9 mouse cellular contexts compared by ENCODE assay signal in the genomic region with DNA sequence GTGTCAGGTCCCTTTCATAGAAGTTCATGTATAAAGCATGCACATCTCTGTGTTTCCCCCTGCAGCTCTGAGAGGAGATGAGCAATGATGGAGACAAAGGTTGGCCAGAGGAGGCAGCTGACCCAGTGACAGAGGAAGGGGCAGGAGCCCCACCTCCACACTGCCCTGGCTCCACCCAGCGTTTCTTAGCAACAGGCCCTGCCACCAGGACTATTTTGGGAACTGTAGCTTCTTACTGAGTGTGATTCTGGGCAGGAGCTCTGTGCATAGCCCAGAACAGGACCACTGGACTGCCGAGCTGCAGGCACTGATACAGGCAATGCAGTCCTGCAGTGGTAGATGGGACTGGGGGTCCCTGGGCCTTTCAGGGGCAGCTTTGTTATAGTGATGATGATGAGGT.
A peak's percentile ranks its signal among the peaks of the same experiment; 100 is the strongest.
DNase-seq lines count a peak whose midpoint lies in the region; ATAC-seq and TF ChIP-seq lines count a peak whose summit lies in the region.
"Had no signal": no experiment of that assay in that cellular context is flagged by ENCODE, and none has a peak within 500 bp of the region (broad histone marks: within the 10 kb centered on the region; RNA-seq: fewer than 3 reads in every experiment).

No protein-coding gene starts in this region.

- peak; percentile 26 for TF ChIP-seq CTCF in midbrain, postnatal 0 days (IDR thresholded peaks at IDR 0.05)

- no peak overlapping the region for H3K4me2 ChIP-seq in midbrain, postnatal 0 days (ENCODE audit: low read depth, low read length, poor library complexity, severe bottlenecking)
- no peak overlapping the region for H3K4me2 ChIP-seq in liver, embryonic 12.5 days

- peaks cover 23% of the 10 kb centered on the region for H3K4me1 ChIP-seq in hindbrain, embryonic 10.5 days (replicated peaks)
- H3K4me1 ChIP-seq in midbrain, postnatal 0 days (ENCODE audit: insufficient read depth, low read length) = no peaks in the 10 kb centered on the region; the same call in 1 of the 2 replicates
- no peaks in the 10 kb centered on the region for H3K4me1 ChIP-seq in liver, embryonic 12.5 days

- H3K27me3 ChIP-seq in hindbrain, embryonic 10.5 days (ENCODE audit: insufficient read depth, poor library complexity, severe bottlenecking) = 0 out of 2 replicates have a peak, but pooled peaks cover under 1% of the 10 kb centered on the region
- no peaks in the 10 kb centered on the region for H3K27me3 ChIP-seq in midbrain, postnatal 0 days (ENCODE audit: insufficient read depth, low read length)
- H3K27me3 ChIP-seq in liver, embryonic 12.5 days (replicated peaks) = no peaks in the 10 kb centered on the region

- 12% methylated on average over 2 of the region's 2 CpGs for WGBS in hindbrain, embryonic 10.5 days
- 13% methylated on average over 2 of the region's 2 CpGs for WGBS in midbrain, postnatal 0 days
- 27% methylated on average over 2 of the region's 2 CpGs for WGBS in liver, embryonic 12.5 days (ENCODE audit: insufficient replicate concordance)

- ATAC-seq in frontal cortex, adult (ENCODE audit: low TSS enrichment) = peak; percentile 60
- ATAC-seq in midbrain, postnatal 0 days (ENCODE audit: low FRiP score) = peak; percentile 50
- ATAC-seq in inflammation-experienced regulatory T-cells, adult 6 months = no peak
- ATAC-seq in liver, embryonic 12.5 days = no peak

- no peaks in the 10 kb centered on the region for H3K9me3 ChIP-seq in hindbrain, embryonic 10.5 days
- no peaks in the 10 kb centered on the region for H3K9me3 ChIP-seq in midbrain, postnatal 0 days (ENCODE audit: low read length)
- H3K9me3 ChIP-seq in liver, embryonic 12.5 days (replicated peaks) = no peaks in the 10 kb centered on the region

- no peaks in the 10 kb centered on the region for H3K36me3 ChIP-seq in hindbrain, embryonic 10.5 days
- H3K36me3 ChIP-seq in midbrain, postnatal 0 days (ENCODE audit: insufficient read depth, low read length) = peaks cover 16% of the 10 kb centered on the region
- no peaks in the 10 kb centered on the region for H3K36me3 ChIP-seq in liver, embryonic 12.5 days

- H3K4me3 ChIP-seq in hindbrain, embryonic 10.5 days = no peak overlapping the region
- no peak overlapping the region for H3K4me3 ChIP-seq in midbrain, postnatal 0 days (ENCODE audit: low read depth, low read length)
- no peak overlapping the region for H3K4me3 ChIP-seq in liver, embryonic 12.5 days

- no peak overlapping the region for H3K9ac ChIP-seq in midbrain, postnatal 0 days (replicated peaks; ENCODE audit: low read length, poor library complexity, severe bottlenecking)
- H3K9ac ChIP-seq in liver, embryonic 12.5 days = no peak overlapping the region

- H3K27ac ChIP-seq in hindbrain, embryonic 10.5 days = peak overlapping the region; percentile 54
- H3K27ac ChIP-seq in midbrain, postnatal 0 days (ENCODE audit: low read depth, low read length) = peak overlapping the region; percentile 33
- no peak overlapping the region for H3K27ac ChIP-seq in liver, embryonic 12.5 days

- DNase-seq in frontal cortex, postnatal 10 days (ENCODE audit: low spot score in 2 of 2) = no peak
- DNase-seq in cerebellum, postnatal 25 days = peak; percentile 56 to 65
- peak; percentile 35 for DNase-seq in hindbrain, embryonic 10.5 days (ENCODE audit: low spot score)
- DNase-seq in midbrain, postnatal 0 days (ENCODE audit: low spot score) = peak; percentile 53
- no peak for DNase-seq in c-Kit-positive CD71-positive TER-119-positive erythroid progenitor cells, embryonic 14.5 days (ENCODE audit: low spot score)
- DNase-seq: lung, postnatal 14 days had no signal

Comparison
In these comparisons a context has a peak if more than half of its experiments do, and no peak if none do; other contexts are left out.
1. ATAC-seq: peak in frontal cortex, adult (single experiment) and midbrain, postnatal 0 days (single experiment); none in inflammation-experienced regulatory T-cells, adult 6 months (single experiment) and liver, embryonic 12.5 days (single experiment).
2. DNase-seq: peak in cerebellum, postnatal 25 days (2 of 2), hindbrain, embryonic 10.5 days (single experiment) and midbrain, postnatal 0 days (single experiment); none in frontal cortex, postnatal 10 days (0 of 2) and c-Kit-positive CD71-positive TER-119-positive erythroid progenitor cells, embryonic 14.5 days (single experiment).